Mouse (Mus musculus): ENCODE data around the gene Pml. TPM values are rescaled to one million over a fixed set of nuclear protein-coding genes. Genes with fewer than 3 reads are reported as not detected.

Pml gene
- polyA plus RNA-seq, 1 experiment from 2014 or later, result 15.5 TPM

GRCm38 (mm10) chr9:58204448-58205000, 45.1 kb downstream of the Pml start:
- ATAC-seq (ENCODE audit: insufficient read depth, low FRiP score, low read depth), result peak; percentile 84

DNA sequence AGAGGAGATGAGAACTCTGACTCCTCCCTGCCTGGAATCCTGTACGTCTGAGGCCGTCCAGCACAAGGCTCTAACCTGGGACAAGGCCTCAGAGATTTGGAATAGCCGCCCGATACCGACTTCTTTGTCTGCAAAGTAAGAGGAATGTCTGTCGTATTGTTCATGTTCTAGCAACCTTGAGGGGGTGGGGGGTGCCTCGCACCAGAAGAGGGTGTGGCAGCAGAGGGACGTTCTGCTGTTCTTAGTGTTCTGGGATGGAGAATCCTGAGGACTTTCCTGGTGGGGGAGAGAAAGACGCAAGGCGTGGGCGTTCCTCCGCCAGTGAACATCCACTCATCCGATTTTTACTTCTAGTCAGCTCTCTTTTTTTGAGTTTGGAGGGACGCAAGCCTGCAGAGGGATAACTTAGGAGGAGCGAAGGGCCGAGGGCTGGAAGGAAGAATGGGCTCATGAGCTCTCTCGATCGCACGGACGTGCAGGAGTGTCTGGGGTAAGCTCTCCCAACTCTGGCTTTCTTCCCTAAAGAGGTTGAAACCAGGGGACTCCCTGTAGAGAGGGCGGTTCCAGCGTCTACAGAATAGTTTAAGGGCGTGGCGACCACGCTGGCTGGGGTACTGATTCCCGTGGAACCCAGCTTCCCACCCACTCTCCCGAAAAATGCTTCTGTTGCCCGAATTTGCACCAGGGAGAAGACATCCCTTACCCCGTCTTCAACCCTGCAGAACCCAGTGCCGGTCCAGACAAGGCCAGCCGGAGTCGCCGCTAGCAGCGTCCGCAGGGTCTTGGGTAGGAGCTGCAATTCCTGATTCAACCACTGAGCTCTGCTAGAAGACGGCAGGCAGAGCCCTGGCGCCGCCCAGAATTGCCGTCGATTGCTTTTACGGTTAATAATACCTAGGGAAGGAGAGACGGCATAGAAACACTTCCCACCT, 45.8 kb downstream of the Pml start, which contains the start of the genes Islr and Islr2:
Islr (minus strand) TSS at position 791 of the 932 bp plus-strand sequence.
Islr2 (minus strand) TSS at position 804 of the 932 bp plus-strand sequence.
- H3K4me1 ChIP-seq, result peaks cover 37% of the 10 kb centered on the region
- 4% methylated on average over 42 of the region's 42 CpGs for WGBS

More at GRCm38 (mm10) chr9:58204448-58205000, 45.1 kb downstream of the Pml start:
- H3K4me2 ChIP-seq, result peak overlapping the region; percentile 65
- H3K9ac ChIP-seq, result no peak overlapping the region
- H3K36me3 ChIP-seq, result no peaks in the 10 kb centered on the region
- no peaks in the 10 kb centered on the region for H3K9me3 ChIP-seq
- peaks cover 50% of the 10 kb centered on the region for H3K27me3 ChIP-seq (replicated peaks)
- peaks cover 30% of the 10 kb centered on the region; the same call in 1 of the 2 replicates for H3K4me1 ChIP-seq
- H3K4me3 ChIP-seq (replicated peaks), result peak overlapping the region; percentile 45
- H3K27ac ChIP-seq, result no peak overlapping the region
- 3% methylated on average over 18 of the region's 18 CpGs for WGBS

GRCm38 (mm10) chr9:58202676-58203453, 46.7 kb downstream of the Pml start:
- Histone ChIP-seq H3K4me1 (peaks cover 46% of the 10 kb centered on the region), H3K4me2 (no peak overlapping the region), H3K9me3 (no peaks in the 10 kb centered on the region), H3K9ac (no peak overlapping the region), H3K4me3 (replicated peaks) (0 out of 2 replicates have a peak overlapping the region, but pooled peaks have one; percentile 8), H3K27ac (no peak overlapping the region), H3K27me3 (replicated peaks) (peaks cover 66% of the 10 kb centered on the region), H3K36me3 (no peaks in the 10 kb centered on the region)
- WGBS, result 12% methylated on average over 14 of the region's 14 CpGs
- ATAC-seq (ENCODE audit: insufficient read depth, low FRiP score, low read depth), result no peak

More for the DNA sequence above, 45.8 kb downstream of the Pml start, which contains the start of the genes Islr and Islr2:
- H3K27ac ChIP-seq, result no peak within 1 kb of the TSS
- no peak within 1 kb of the TSS for H3K9ac ChIP-seq
- no peaks in the 10 kb centered on the region for H3K36me3 ChIP-seq
- peaks cover 57% of the 10 kb centered on the region for H3K27me3 ChIP-seq (replicated peaks)
- peak within 1 kb of the TSS; percentile 65 for H3K4me2 ChIP-seq
- no peaks in the 10 kb centered on the region for H3K9me3 ChIP-seq
- H3K4me3 ChIP-seq (replicated peaks), result peak within 1 kb of the TSS; percentile 45
- peak; percentile 76 for ATAC-seq (ENCODE audit: insufficient read depth, low FRiP score, low read depth)

GRCm38 (mm10) chr9:58201861-58202549, 47.6 kb downstream of the Pml start:
- Histone ChIP-seq H3K4me3 (replicated peaks) (peak overlapping the region; percentile 8; the same call in 1 of the 2 replicates), H3K27me3 (replicated peaks) (peaks cover 71% of the 10 kb centered on the region), H3K4me1 (peaks cover 54% of the 10 kb centered on the region), H3K9me3 (no peaks in the 10 kb centered on the region), H3K9ac (no peak overlapping the region), H3K27ac (no peak overlapping the region), H3K4me2 (peak overlapping the region; percentile 34), H3K36me3 (no peaks in the 10 kb centered on the region)
- no peak for ATAC-seq (ENCODE audit: insufficient read depth, low FRiP score, low read depth)
- under 1% methylated on average over 37 of the region's 37 CpGs for WGBS

- WGBS, result 2% methylated on average over 24 of the region's 24 CpGs
- Histone ChIP-seq H3K9me3 (no peaks in the 10 kb centered on the region), H3K27me3 (replicated peaks) (peaks cover 78% of the 10 kb centered on the region), H3K36me3 (no peaks in the 10 kb centered on the region), H3K4me1 (peaks cover 61% of the 10 kb centered on the region), H3K4me2 (peak overlapping the region; percentile 34; the same call in 1 of the 2 replicates), H3K4me3 (replicated peaks) (peak overlapping the region; percentile 17), H3K27ac (no peak overlapping the region), H3K9ac (no peak overlapping the region)
- ATAC-seq (ENCODE audit: insufficient read depth, low FRiP score, low read depth), result no peak
Measured at GRCm38 (mm10) chr9:58201091-58201842, 48.3 kb downstream of the Pml start.

GRCm38 (mm10) chr9:58200270-58201090, 49.1 kb downstream of the Pml start:
- no peak overlapping the region for H3K4me3 ChIP-seq (replicated peaks)
- no peak overlapping the region for H3K4me2 ChIP-seq
- no peak overlapping the region for H3K27ac ChIP-seq
- H3K4me1 ChIP-seq, result peaks cover 66% of the 10 kb centered on the region
- peaks cover 86% of the 10 kb centered on the region for H3K27me3 ChIP-seq (replicated peaks)
- 13% methylated on average over 11 of the region's 11 CpGs for WGBS
- no peaks in the 10 kb centered on the region for H3K36me3 ChIP-seq
- no peak overlapping the region for H3K9ac ChIP-seq
- no peaks in the 10 kb centered on the region for H3K9me3 ChIP-seq
- no peak for ATAC-seq (ENCODE audit: insufficient read depth, low FRiP score, low read depth)

DNA sequence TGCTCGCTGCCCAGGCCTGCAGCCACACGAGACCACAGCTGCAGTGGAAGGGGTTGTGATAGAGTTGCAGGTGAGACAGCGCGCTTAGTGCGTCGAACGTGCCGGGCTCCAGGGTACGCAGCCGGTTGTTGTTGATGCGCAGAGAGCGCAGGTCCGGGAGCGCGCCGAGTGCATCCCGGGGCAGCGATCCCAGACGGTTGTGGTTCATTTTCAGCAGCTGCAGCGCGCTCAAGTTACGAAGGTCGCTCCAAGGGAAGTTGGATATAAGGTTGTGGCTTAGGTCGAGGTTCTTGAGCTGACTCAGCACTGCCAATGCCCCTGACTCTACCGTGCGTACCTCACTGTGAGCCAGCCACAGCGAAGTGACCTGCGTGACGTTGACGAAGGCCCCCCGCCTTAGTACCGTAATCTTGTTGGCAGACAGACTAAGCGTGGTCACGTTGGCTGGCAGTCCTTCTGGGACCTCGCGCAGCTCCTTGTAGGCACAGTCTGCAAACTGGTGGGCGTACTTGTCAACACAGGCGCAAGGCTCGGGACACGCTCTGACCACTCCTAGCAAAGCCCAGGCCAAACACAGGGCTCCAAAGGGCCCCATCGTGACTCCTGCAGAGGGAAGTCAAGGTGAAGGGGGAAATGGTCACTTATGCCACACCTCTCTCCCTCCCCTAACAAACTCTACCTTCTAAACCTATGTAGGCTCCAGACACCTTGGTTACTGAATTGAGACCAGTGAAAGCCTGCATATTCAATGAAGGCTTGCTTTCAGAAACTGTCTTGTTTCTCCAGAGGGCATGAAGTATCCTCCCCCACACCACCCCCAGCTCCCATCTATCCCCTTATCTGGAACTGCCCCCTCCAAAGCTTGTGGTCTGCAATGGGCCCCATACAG, 50.0 kb downstream of the Pml start:
- Histone ChIP-seq H3K27ac (no peak overlapping the region), H3K9me3 (no peaks in the 10 kb centered on the region), H3K36me3 (no peaks in the 10 kb centered on the region), H3K27me3 (replicated peaks) (peaks cover 87% of the 10 kb centered on the region), H3K9ac (no peak overlapping the region), H3K4me2 (peak overlapping the region; percentile 41), H3K4me3 (replicated peaks) (peak overlapping the region; percentile 17; the same call in 1 of the 2 replicates), H3K4me1 (peaks cover 66% of the 10 kb centered on the region)
- 3% methylated on average over 41 of the region's 41 CpGs for WGBS
- ATAC-seq (ENCODE audit: insufficient read depth, low FRiP score, low read depth), result no peak

- H3K4me3 ChIP-seq (replicated peaks), result peak overlapping the region; percentile 17; the same call in 1 of the 2 replicates
- H3K27ac ChIP-seq, result no peak overlapping the region
- no peaks in the 10 kb centered on the region for H3K9me3 ChIP-seq
- H3K4me2 ChIP-seq, result peak overlapping the region; percentile 41
- 3% methylated on average over 38 of the region's 38 CpGs for WGBS
- peaks cover 65% of the 10 kb centered on the region for H3K4me1 ChIP-seq
- no peaks in the 10 kb centered on the region for H3K36me3 ChIP-seq
- no peak for ATAC-seq (ENCODE audit: insufficient read depth, low FRiP score, low read depth)
- H3K27me3 ChIP-seq (replicated peaks), result peaks cover 87% of the 10 kb centered on the region
- H3K9ac ChIP-seq, result no peak overlapping the region
Measured at GRCm38 (mm10) chr9:58198801-58199371, 50.7 kb downstream of the Pml start.
